Mouse (Mus musculus) embryonic facial prominence, embryonic 14.5 days (tissue): Measurements from ENCODE around the gene BC030870. TPM values are rescaled to one million over a fixed set of nuclear protein-coding genes. Genes with fewer than 3 reads are reported as not detected.

Experiments
- ATAC-seq: fragments of 200-750 bp; cut with Nextera tagmentation; 2 replicates; pipeline ENCODE4 v1.8.0; 2017; ENCODE audit warnings: low read depth, moderate number of reproducible peaks, moderate TSS enrichment
- DNase-seq: peaks from one replicate; pipeline ENCODE4 v3.0.0-alpha.2; 2015; ENCODE audit warnings: low spot score
- H3K27ac ChIP-seq: fragments of 300-500 bp; sonication (generic); replicated peaks from 2 replicates; pipeline ENCODE4 v1.5.1; 2014; ENCODE audit warnings: low read depth, mild to moderate bottlenecking, low read length, moderate library complexity
- H3K27me3 ChIP-seq: fragments of 300-500 bp; sonication (generic); replicated peaks from 2 replicates; pipeline ENCODE4 v1.6.1; 2014; ENCODE audit warnings: low read length; ENCODE audit not compliant: control insufficient read depth, insufficient read depth
- H3K36me3 ChIP-seq: fragments of 300-500 bp; sonication (generic); 2 replicates; pipeline ENCODE4 v1.6.1; 2014; ENCODE audit warnings: low read length, mixed read lengths; ENCODE audit not compliant: control insufficient read depth, insufficient read depth
- H3K4me1 ChIP-seq: fragments of 300-500 bp; sonication (generic); 2 replicates; pipeline ENCODE4 v1.6.1; 2014; ENCODE audit warnings: antibody characterized with exemption, low read length; ENCODE audit not compliant: control insufficient read depth, insufficient read depth
- H3K4me2 ChIP-seq: fragments of 300-500 bp; sonication (generic); 2 replicates; pipeline ENCODE4 v1.6.1; 2014; ENCODE audit warnings: low read depth, mild to moderate bottlenecking, low read length, moderate library complexity, mixed read lengths
- H3K4me3 ChIP-seq: fragments of 300-500 bp; sonication (generic); 2 replicates; pipeline ENCODE4 v1.5.1; 2014; ENCODE audit warnings: low read depth, mild to moderate bottlenecking, low read length
- H3K9ac ChIP-seq: fragments of 300-500 bp; sonication (generic); 2 replicates; pipeline ENCODE4 v1.6.1; 2014; ENCODE audit warnings: low read depth, mild to moderate bottlenecking, low read length, moderate library complexity, mixed read lengths
- H3K9me3 ChIP-seq: fragments of 300-500 bp; sonication (generic); 2 replicates; pipeline ENCODE4 v1.6.1; 2016; ENCODE audit warnings: low read length; ENCODE audit not compliant: control insufficient read depth
- WGBS: fragments of 180-500 bp; shearing (Covaris S2); extraction: QIAGEN DNeasy Blood & Tissue Kit; methylation state at CpG from one replicate; pipeline ENCODE4 v1.1.7; 2014; 5-methylcytosine and 5-hydroxymethylcytosine counted together
- microRNA-seq: library from miRNA; unstranded; fragments of <30 nt; microRNA quantifications from one replicate; pipeline ENCODE4, GENCODE M21; 2016; ENCODE audit warnings: borderline number of aligned reads
- polyA plus RNA-seq: library from polyadenylated mRNA; unstranded; fragments of >200 nt; fragmentation: Nextera tagmentation; extraction: Ambion mirVana; gene quantifications from 2 replicates; pipeline ENCODE4 v1.2.1, GENCODE M21; 2014

Gene BC030870
- polyA plus RNA-seq, 1 experiment from 2014 or later, result 0.15 TPM

DNA sequence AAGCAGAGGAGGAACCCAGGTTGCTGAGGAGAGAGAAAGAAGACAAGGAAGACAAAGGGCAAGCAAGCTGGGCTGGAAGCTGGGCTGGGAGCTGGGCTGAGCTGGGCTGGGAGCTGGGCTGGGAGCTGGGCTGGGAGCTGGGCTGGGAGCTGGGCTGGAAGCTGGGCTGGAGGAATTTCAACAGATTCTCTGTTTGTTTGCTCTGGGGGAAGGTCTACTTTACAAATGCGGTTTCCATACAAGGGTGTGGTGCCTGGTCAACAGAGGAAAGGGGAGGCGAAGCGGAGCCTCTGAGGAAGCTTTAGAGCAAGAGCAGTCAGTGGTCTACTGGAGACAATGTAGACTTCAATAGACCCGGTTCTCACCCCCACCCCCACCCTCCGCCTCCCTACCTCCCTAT lies 82.8 kb downstream of the BC030870 start:
- Histone ChIP-seq H3K9me3 (no peaks in the 10 kb centered on the region), H3K27me3 (no peaks in the 10 kb centered on the region), H3K36me3 (no peaks in the 10 kb centered on the region), H3K27ac (no peak overlapping the region), H3K4me3 (no peak overlapping the region), H3K4me1 (no peaks in the 10 kb centered on the region), H3K4me2 (no peak overlapping the region), H3K9ac (no peak overlapping the region)
- ATAC-seq (no peak), DNase-seq (peak; percentile 31)
- WGBS, result 47% methylated on average over 4 of the region's 5 CpGs

DNA sequence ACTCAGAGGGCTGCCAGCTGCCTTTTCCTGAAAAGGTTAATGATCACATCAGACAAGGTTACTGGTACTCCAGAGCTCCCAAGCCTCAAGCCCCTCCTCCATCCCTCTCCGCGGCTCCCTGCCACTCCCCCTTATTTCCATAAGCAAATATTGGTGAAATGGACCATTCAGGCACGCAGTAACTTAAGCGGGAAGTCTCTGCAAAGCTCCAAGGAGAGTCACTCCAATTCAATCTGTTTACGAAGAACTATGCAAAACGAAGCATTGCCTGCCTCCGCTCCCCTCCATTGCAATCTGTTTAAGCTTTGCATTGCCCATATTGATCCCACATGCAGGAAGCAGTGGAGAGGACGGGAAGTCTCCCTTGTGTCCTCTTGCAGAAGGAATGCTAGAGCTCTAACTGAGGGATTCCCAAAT lies 92.2 kb downstream of the BC030870 start, which contains the start of gene Apela:
Gene Apela (minus strand): TSS at position 220 of the 417 bp plus-strand sequence.
- no peaks in the 10 kb centered on the region for H3K27me3 ChIP-seq
- H3K4me3 ChIP-seq, result peak within 1 kb of the TSS; percentile 31
- no peaks in the 10 kb centered on the region for H3K36me3 ChIP-seq
- H3K9me3 ChIP-seq, result no peaks in the 10 kb centered on the region
- peak; percentile 85 for DNase-seq
- whole genome bisulfite sequencing, result under 1% methylated on average over 8 of the region's 8 CpGs
- H3K27ac ChIP-seq, result peak within 1 kb of the TSS; percentile 35
- H3K4me1 ChIP-seq, result peaks cover 3% of the 10 kb centered on the region; the same call in 1 of the 2 replicates
- H3K4me2 ChIP-seq, result peak within 1 kb of the TSS; percentile 57
- H3K9ac ChIP-seq, result no peak within 1 kb of the TSS
- ATAC-seq, result peak; percentile 86

Small RNAs within 50 kb of the gene (microRNA-seq; reads per million reads assigned to microRNA genes)
- gene Gm24333, result not detected

Other genes with a start within 250 kb of the BC030870 start
- gene Tmem192, start 182.4 kb downstream of the BC030870 start, polyA plus RNA-seq, result 23.2 and 25.5 TPM in 2 replicates
- gene Trim75, start 141.7 kb downstream of the BC030870 start, polyA plus RNA-seq, result not detected in 2 replicates
- 0.17 TPM in 1 of 2 replicates, not detected in the other for gene Trim61, start 111.0 kb downstream of the BC030870 start, polyA plus RNA-seq
- gene Trim60, start 111.0 kb downstream of the BC030870 start, polyA plus RNA-seq, result not detected in 2 replicates
- gene Apela, start 92.2 kb downstream of the BC030870 start, polyA plus RNA-seq, result 4.0 TPM in 2 replicates
- gene Gm10663, start 54.5 kb downstream of the BC030870 start, polyA plus RNA-seq, result not detected in 2 replicates